Mouse (Mus musculus) heart, adult 2 months (tissue): Measurements from ENCODE around the gene Zmynd8.

ENCODE experiments used
- CTCF ChIP-seq: fragments of 200-600 bp; IDR thresholded peaks from 2 replicates; pipeline ENCODE4 v1.8.1; 2022; ENCODE audit warnings: antibody characterized with exemption, mild to moderate bottlenecking, moderate library complexity
- POLR2A ChIP-seq: fragments of 200-500 bp; IDR thresholded peaks from 2 replicates; pipeline ENCODE4 v1.6.1; 2011; ENCODE audit warnings: mild to moderate bottlenecking, low read depth, low read length, control low read depth; ENCODE audit not compliant: insufficient read depth

GRCm38 (mm10) chr2:165892626-165893025 is 6.2 kb downstream of the Zmynd8 start:
- TF ChIP-seq POLR2A, result no peak
- TF ChIP-seq CTCF, result no peak
